Mouse (Mus musculus) ovary, postnatal 36 days (tissue): Measurements from ENCODE around the gene Psmb7.

ENCODE experiments used
- DNase-seq: peaks from one replicate; pipeline ENCODE4 v3.0.0; 2022; ENCODE audit warnings: low spot score, mixed read lengths

Psmb7 gene

DNA sequence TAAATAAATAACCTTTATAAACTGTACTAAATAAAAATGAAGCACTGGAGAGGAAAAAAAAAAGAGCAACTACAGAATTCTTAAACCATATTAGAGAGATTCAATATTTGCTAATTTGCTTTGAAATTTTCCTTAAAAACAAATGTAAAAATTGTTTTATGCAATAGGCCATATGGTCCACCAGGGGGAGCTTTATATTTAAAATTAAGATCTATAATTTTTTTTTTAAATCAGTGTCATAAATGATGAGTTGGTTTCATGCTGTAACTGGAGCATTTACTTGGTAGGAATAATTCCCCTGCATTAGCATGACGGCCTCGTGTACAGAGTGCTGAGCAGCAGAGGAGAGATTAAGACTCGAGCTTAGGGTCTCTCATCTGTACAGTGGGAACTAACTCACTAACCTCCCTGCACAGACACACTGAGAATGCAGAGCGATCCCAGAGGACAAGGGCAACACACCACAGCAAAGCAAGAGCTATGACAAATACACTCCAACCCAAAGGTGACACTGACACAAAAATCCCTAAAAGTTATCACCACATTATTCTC, 6.1 kb downstream of the Psmb7 start:
- DNase-seq = no peak

DNA sequence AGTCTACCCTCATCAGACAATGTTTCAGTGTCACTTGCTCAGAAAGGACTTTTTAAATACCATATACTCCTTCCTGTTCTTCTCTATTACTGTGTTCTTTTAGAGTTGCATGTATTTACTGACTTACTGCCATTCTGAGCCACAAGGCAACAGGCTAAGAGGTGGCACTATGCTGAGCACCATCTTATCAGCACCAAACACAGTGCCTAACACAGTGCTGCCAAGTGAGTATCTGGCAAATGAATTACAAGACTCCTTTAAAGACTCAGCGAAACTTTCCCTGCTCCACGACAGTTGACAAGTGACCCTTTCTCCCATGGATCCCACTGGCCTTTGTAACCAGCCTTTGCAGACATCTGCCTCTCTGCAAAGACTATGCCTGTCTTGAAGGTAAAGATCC, 13.3 kb downstream of the Psmb7 start:
- no peak for DNase-seq

DNA sequence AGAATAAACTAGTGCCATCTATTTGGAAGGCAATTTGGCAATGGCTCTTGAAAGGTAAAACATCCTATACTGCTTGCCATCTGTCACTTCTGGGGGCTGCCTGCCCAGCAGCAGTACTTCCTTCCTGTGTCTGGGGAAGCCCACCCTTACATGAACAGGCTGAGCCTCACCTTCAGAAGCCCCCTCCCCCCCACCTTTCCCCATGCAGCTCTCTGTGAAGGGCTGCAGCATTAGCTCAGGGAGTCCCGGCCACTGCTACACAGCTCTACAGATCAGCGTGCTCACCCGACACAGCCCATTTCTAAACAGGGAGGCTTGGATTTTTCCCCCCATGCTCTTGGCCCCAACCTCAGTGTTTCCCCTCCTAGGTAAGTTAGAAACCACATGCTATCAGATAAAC, 14.4 kb downstream of the Psmb7 start:
- DNase-seq = no peak

DNA sequence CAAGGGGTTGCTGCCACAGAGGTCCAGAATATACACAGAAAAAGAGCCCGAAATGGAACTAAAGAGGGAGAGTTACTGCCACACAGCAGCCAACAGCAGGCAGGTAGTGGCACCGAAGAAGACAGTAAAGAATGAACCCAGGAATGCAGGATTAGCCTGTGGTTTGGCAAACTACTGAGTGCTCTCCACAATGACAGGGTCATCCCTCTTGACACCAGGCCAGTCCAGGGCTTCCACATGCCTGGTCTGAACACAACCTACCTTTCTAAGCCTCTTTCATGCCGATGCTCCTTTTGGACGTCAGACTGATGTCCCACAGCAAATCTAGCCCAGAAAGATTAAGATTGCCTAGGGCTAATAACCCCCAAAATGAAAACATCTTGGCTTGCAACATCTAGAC, 15.1 kb downstream of the Psmb7 start:
- no peak for DNase-seq

DNA sequence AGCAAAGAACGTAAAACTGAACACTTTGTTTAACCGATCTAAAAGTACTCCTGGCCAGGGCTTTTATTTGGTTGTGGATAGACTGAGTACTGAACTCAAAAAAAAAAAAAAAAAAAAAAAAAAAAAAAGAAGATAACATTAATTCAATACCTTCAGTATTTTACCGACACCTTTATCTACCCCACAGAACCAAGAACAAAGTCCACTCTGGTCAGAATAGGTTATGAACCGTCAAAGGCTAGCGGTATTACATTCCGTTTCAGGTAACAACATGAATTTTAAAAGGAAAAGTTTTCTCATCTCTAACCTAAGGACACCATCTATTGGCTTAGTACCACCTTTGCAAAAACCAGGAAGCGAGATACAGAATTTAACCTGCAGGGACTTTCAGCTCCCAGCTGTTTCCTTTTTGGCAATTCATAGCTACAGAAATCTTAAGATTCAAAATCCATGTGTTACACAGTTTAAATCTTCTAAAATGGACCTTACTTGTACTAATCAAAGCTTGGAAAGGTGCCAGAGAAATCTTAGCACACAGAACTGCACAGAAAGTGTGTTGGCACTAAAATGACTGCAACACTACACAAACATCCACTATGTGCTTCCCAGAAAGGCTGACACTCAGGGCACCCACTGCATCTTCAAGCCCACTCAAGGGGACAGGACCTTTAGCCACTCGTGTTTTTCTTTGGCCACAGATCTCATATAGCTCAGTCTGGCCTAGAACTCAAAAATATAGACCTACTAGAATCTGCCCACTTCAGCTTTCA, 19.9 kb downstream of the Psmb7 start:
- no peak for DNase-seq

DNA sequence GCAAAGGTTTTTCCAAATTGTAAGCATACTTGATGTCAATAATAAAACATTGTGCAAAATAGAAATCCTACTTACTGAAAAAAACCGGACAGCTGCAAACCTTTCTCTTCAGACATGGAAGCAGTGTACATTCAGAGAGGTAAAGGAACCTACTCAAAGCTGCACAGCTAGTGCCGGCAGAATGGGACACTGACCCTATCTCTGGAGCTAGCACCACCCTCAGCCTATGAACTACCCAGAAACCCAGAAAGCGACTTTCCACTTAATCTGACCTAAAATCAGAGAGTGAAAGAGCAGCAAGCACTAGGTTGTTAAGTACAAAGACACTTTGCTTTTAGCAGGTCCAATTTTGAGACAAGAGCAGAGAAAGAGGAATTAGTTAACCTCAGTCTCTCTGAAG, 20.5 kb downstream of the Psmb7 start:
- no peak for DNase-seq

DNA sequence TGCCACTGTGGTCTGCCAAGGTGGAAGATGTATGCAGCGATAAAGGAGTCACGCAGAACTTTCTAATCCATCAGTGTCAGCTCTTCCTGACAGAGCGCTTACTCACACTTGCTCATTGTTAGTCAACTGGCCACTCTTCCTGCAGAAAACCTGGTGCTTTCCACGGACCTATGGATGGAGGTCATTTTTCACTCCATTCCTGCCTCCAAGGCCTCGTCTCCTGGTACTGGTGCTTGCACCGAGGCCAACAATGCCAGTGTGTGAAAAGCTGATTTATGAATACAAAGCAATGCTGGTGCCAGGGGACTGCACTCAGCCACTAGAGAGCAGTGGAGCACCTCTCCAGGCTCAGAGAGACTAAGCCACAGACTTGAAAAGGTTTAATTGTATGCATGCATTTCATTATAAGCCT, 22.3 kb downstream of the Psmb7 start:
- peak; percentile 25 for DNase-seq

DNA sequence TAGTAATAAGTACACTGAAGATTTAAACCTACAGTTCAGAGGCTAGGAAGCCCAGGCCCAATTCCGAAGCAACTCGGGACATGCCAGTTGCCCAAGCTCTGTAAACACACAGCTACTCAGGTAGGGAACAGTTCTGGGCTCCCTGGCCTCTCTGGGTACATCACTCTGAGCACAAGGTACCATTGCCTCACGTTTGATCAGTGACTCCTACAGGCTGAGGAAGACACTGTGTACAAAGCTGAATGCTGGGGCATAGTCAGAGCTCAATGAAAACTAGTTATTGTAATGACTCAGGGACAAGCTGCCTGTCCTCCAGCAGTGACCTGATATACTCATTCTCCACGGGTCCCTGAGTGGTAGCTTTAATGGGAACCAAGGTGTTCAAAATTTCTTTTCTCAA, 22.8 kb downstream of the Psmb7 start:
- no peak for DNase-seq

DNA sequence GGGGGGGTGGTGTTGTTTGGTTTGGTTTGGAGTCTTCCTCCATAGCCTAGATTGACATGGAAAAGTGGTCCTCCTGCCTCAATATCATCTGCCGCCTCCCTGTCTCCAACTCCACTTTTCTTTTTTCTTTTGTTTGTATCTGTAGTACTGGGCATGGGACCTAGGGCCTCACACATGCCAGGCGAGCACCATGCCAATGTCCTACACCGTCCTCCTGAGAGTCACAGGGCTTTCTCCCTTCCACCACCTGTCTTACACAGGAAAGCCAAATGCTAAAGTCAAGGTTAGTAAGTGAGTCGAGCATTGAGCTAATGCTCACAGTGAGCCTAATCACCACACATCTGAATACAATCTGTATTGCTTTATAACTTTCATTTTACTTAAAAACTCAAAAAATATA, 24.1 kb downstream of the Psmb7 start:
- DNase-seq = no peak

DNA sequence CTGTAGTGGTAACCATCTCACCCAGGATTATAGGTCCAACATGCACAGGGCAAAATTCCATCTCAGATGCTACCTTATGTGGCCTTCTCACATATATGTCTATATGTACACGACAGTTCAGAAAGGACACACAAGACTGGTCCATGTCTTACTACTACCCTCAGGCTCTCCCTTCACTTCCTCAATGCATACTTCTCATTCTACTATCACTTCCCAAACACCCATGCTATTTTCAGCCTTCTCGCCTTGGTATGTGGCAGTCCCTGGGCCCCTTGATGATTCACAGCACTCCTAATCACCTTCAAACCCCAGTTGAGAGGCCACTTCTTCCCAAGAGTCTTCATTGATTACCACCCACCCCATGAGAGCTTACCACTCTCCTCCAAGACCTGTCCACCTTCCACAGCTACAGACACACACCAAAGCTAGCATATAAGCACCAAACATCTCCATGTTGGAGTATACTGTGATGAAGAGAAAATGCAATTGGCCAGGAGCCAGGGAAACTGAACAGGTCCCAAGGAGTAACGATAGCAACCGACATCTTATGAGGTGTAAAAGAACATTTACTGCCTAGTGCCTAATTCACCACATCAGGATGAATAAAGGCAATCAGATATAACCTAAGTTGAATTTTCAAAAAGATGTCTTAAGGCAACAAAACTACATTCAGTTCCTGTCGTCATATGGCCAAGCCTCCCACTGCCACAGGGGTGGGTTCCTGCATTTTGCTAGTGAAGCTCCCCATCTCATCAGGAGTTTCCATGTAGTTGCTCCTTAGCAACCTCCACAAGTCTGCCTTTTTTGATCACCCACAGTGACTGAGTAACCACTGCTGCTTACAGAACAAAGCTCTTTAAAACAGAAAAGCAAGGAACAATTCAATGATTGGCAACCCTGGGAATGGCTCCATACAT, 26.7 kb downstream of the Psmb7 start:
- no peak for DNase-seq

DNA sequence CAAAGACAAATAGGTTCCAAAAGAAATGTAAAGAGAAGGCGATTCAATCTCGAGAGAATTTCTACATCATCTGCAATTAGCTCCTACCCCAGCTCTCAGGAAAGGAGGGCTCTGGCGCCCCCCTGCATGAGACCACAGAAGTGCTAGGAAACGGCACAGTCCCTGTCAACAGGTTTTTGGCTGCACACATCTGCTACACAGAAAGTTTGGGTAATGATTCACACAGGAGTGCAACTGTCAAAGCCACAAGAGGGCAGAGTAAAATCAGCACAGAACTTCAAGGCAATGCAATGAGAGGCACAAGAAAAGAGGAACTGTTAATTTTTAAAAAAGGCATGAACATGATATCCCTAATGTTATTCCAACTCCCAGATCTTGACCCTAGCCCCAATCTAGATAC, 27.8 kb downstream of the Psmb7 start:
- DNase-seq = peak; percentile 33

DNA sequence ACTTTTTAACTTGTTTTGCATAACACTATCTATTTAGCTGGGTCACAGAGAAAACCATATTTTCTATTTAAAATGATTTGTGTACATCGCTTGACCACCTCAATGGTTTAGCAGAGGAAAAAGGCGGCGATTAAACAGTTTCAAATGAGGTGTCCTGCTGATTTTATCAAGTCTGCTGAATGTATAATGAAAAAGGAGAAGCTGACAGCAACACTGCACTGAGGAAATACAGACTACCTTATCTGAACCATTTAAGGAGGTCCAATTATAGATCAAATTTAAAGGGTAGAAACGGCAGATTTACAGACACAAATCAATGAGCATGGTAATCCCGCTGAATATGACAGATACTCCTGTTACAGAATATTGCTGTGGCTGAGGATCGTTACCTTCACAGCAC, 29.4 kb downstream of the Psmb7 start:
- no peak for DNase-seq

DNA sequence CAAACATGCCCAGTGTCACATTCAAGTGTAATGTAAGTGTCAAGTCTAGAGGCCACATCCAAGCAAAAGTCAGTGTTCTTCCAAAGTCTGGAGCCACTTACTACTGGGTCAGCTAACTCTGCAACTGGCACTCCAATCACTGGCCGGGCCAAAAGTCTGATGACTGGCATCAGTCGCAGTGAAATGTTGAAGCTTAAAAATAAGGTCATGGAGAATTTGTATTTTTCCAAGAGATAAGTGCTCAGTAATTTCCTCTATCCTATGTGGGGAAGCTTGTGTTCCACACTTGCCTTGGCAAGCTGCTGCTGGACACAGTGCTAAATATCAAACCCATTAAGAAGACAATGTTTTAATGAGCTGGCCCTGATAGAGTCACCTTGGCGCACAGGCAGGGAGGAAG, 30.3 kb downstream of the Psmb7 start:
- no peak for DNase-seq

DNA sequence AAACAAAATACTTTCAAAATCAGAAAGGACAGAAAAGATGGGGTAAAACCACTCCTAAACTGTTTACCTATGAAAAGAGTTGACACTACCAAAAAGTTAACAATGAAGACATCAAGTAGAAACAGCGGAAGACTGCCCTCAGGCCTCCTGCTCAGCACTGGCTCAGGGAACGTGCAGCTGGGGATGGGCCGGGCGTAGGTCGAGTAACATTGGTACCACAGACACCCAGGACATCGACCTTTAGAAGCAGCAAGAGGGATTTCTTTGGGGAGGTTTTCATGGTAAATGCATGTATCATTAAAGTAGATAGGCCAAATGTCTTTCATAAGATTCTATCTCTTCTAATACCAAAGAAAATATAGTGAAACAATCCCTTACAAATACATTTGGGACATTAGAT, 31.3 kb downstream of the Psmb7 start:
- no peak for DNase-seq

DNA sequence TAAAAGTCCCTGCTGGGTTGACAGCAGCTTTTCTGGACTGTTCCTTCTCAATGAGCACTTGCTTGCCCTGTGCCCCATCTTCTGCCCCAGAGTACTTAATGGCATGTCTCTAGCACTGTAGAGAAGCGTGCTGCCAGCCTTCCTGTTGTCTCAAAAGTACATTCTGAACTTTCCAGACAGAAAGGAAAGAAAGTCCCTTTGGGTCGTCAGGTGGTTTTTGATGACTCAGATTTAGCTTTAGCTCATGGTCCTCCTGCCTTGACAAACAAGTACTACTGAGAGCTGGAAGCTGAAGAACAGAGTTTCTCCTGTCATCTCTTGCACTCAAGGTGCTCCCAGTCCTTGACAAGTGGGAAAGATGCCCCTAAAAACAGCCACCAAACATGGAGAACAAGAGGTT, 33.7 kb downstream of the Psmb7 start:
- no peak for DNase-seq

DNA sequence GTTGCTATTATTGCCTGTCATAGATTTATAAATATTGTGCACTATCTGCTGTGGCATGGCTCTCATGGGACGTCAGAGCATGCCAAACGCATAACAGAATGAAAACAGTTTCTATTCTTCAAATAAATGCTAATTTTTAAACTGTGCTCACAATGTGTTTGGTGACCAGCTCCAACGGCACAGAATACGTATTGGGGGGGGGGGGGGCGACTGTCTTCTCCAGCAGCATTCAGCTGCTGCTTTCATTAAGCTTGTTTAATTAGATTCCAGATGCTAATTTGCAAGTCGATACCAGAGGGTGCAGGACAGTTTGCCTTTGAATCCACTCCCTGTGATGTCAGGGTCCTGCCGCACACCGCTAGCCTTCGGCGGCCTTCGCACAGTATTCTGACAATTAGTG, 34.6 kb downstream of the Psmb7 start:
- no peak for DNase-seq

DNA sequence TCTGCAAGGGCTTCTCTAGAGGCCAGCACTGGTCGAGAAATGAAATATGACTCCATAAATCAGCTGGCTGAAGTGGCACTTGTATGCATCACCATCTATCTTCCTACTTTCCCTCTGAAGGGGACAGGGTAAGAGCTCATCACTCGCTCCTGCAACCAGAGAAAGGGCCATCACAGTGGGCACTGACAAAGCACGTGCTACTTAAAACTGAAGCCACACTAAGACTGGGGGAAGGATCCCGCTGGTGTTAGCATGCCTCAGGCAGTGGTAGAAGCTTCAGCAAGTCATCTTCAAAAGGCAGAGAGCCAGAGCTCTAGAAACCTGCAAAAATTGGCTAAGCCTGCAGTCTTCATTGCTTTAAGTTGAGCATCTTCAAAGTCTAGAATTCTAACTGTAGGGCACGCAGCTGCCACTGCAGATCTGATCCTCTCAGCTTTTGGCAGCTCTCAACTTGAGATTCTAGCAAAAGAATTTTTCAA, 35.0 kb downstream of the Psmb7 start:
- DNase-seq = no peak

DNA sequence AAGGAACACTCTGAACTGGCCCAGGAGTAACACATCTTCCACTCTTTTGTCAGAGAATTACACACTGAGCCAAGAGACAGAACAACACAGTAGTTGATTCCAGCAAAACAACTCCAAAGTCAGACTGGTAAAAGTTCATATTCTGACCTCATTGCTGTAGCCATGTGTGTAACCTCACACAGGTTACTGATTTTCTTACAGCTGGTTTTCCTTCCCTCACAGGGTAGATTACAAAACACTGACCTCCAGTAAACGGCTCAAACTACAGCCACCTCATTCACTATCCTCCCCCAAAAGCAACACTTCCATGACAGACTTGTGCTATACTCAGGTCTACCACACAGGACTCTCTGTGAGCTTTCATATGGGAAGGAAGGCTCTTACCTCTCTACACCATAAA, 36.2 kb downstream of the Psmb7 start:
- no peak for DNase-seq

DNA sequence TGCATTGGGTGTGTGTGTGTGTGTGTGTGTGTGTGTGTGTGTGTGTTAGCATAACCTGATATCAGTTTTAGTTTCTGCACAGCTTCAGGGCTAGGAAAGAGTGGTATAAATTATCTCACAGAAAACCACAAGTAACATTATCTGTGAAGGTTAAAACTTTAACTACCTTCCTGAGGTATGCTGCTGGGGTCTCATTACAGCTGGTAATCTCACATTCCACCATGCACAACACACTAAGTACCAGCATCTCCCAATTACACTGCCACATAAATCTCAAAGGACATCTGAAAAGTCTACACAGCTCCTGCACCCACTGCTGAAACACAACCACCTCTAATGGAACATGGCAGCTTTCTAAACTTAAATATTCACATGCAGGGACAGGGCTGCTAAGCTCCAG, 43.0 kb downstream of the Psmb7 start:
- no peak for DNase-seq

DNA sequence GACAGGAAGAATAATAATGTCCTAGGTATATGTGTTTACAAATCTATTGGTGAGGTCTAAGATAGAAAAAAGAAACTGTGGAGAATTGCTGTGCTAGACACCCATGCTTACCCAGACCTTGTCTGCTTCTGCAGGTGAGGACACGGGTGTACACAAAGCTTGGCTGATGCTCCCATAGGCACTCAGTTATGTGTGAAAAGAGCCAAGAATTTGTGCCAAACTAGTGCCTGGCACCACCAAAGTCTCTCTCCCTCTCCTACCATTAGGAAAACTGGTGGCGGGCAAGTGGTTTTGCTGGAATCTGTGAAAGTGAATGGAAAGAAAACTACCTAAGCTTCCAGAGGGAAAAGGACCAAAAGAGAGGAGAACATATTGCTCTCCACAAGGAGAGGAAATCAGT, 45.5 kb downstream of the Psmb7 start:
- DNase-seq = no peak

DNA sequence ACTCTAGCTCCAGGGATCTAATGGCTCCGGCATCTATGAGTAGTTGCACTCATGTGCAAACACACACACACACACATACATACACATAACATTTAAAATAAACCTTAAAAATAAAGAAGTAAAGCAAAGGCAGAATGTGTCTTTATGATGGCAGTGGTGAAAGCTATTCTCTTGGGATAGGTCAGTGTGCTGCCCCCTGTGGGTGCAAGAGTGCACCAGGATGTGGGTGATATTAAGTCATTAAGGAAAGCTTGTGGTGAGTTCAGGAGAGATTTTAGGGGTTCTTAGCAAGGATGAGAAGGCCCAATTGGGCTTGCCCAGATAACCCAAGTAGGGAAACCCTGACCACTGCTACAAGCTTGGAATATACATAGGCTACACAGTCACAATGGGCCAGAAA, 46.0 kb downstream of the Psmb7 start:
- no peak for DNase-seq

DNA sequence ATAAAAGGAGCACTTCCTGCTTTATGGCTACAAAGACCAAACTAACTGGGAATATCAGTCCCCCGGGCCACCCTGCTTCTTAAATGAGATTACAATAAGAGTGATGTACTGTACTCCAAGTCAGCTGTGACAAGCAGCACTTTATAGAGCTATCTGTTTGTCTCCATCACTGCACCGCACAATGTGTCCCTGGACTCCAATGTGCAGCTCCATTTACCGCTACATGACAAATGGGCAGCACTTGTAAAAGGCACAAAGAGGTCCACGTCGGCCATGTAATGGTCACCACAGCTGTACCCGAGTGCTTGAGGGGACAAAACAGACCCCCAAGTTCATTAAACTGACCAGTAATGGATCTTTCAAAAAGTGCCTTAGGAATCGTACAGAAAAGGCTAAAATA, 49.0 kb downstream of the Psmb7 start:
- no peak for DNase-seq
